Mouse (Mus musculus) NIH3T3 (cell line): ENCODE data around the gene Zbtb26.

Experiments
- DNase-seq: peaks from one replicate; pipeline ENCODE4 v3.0.0-alpha.2; 2012; ENCODE audit warnings: low read depth

The Zbtb26 gene

DNA sequence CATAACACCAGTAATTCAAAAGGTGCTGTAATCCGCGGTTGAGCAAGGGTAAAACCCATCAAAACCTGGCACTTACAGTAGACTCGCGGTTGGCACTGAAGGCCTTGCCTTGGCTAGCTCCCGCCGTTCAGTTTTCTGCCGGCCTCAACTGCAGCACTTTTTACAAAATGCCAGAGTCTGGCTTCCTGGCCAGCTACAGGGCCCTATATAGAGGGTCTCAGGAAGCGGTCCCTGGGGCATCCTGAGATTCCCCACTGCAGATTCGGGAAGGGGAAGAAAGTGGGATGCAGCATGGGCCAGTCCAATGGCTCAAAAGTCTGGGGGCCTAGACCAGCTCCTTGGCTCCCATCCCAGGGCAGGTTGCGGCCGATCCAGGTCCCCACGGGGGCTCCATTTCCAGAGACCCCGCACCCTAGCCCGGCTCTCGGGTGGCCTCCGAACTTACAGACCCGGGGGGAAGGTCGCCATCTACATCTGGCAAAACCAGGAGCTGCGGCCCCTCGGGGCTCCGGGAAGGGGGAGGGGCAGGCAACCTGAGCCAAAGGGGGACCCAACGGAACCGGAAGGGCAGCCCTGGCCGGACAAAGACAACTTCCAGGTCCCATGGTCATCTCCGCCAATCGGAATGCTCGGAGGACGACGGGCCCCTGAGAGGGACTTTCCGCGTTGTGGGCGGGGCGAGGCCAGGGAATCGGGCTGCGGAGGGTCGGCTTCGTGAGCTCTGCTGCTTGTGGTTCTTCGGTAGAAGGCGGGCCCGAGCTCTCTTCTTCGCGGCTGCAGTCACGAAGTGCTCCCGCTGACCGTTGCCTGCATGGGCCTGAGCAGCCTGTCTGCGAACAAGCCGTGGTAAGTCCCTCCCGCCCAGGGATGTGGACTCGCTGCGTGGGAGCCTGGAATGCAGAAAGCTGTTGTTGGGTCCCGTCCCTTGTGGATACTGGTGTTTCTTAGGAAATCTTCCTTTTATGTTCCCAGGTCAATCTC, at the start of gene Zbtb26, which contains the start of the genes Zbtb6 and Rabgap1:
TSS of gene Zbtb26 (minus strand) at position 525 of the 981 bp plus-strand sequence.
TSS of gene Zbtb6 (minus strand) at position 561 of the 981 bp plus-strand sequence.
TSS of gene Rabgap1 (plus strand) at position 669 of the 981 bp plus-strand sequence.
- DNase-seq = peak; percentile 98

GRCm38 (mm10) chr2:37488956-37489355, 46.0 kb upstream of the Zbtb26 start:
- DNase-seq = no peak

DNA sequence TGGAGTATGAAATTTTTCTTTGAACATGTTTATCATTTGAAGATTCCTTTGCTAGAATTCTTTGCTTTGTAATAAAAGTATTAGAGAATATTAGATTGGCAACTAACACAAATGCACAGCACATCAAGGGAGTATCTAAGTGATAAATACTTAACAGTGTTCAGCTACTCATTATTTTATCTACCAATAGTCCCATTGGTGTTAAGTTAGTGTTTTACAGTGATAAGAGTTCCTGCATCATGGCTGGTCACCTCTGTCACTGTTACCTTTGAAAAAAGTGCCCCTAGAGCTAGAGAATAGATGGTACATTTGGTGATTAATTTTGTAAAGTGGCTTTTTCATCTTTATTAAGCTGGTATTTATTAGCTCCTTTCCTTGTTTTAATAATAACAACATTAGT, 43.5 kb upstream of the Zbtb26 start:
- no peak for DNase-seq

DNA sequence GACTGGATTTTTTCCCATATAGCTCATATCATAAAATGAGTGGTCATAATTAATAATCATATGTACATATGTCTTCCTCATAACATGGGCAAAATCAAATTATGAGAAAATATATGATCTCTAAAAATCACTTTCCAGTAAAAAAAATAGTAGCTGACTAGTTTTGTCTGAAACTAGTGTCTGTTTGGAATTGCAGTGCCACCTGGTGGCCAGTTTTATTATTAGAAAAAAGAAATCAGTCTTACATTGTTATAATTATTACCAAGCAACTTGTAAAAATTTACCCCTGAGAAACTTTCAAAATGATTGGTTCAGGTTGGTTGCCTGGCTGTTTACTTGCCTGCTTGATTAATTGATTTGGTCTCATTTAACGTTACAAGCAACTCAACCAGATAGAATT, 42.4 kb upstream of the Zbtb26 start:
- DNase-seq = peak; percentile 86

DNA sequence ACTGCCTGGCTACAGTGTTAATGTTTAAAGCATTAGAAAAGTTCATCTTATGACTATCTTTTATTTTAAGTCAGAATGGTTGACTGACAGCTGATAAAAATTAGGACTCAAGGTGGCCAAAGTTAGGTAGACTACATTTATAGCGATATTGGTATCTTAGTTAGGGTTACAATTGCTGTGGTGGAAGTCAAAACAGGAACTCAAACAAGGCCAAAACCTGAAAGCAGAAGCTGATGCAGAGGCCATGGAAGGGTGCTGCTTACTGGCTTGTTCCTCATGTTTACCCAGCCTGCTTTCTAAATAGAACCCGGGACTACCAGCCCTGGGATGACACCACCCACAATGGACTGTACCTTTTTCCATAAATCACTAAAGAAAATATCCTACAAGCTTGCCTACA, 41.2 kb upstream of the Zbtb26 start:
- no peak for DNase-seq

DNA sequence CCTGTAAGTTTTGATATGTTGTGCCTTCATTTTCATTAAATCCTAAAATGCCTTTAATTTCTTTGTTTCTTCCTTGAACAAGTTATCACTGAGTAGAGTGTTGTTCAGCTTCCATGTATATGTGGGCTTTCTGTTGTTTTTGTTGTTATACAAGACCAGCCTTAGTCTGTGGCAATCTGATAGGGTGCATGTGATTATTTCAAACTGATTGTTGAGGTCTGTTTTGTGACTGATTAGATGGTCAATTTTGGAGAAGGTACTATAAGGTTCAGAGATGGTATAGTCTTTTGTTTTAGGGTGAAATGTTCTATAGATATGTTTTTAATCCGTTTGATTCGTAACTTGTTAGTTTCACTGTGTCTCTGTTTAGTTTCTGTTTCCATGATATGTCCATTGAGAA, 37.1 kb upstream of the Zbtb26 start:
- no peak for DNase-seq

GRCm38 (mm10) chr2:37479559-37479958, 36.6 kb upstream of the Zbtb26 start:
- DNase-seq = no peak

GRCm38 (mm10) chr2:37466266-37466665, 23.3 kb upstream of the Zbtb26 start:
- DNase-seq = no peak

DNA sequence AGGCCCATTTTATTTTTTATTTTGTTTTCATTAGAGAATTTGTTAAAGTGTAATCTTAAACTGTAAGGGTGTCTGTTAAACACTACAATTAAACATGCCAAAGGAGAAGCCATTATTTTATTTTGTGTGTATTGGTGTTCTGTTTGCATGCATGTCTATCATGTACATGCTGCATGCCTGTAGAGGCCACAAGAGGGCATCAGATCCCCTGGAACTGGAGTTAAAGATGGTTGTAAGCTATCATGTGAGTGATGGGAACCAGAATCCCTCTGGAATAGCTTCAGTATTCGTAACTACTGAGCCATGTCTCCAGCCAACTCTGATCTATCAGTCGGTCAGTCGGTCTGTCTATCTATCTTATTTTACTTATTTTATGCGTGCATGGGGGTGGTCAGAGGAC, 17.8 kb upstream of the Zbtb26 start:
- no peak for DNase-seq

- DNase-seq = no peak
Measured at GRCm38 (mm10) chr2:37452376-37452760, 9.4 kb upstream of the Zbtb26 start.

- DNase-seq = peak; percentile 98
Measured at GRCm38 (mm10) chr2:37451667-37452375, 8.9 kb upstream of the Zbtb26 start.

GRCm38 (mm10) chr2:37431609-37432008, 11.3 kb downstream of the Zbtb26 start:
- DNase-seq = peak; percentile 54

DNA sequence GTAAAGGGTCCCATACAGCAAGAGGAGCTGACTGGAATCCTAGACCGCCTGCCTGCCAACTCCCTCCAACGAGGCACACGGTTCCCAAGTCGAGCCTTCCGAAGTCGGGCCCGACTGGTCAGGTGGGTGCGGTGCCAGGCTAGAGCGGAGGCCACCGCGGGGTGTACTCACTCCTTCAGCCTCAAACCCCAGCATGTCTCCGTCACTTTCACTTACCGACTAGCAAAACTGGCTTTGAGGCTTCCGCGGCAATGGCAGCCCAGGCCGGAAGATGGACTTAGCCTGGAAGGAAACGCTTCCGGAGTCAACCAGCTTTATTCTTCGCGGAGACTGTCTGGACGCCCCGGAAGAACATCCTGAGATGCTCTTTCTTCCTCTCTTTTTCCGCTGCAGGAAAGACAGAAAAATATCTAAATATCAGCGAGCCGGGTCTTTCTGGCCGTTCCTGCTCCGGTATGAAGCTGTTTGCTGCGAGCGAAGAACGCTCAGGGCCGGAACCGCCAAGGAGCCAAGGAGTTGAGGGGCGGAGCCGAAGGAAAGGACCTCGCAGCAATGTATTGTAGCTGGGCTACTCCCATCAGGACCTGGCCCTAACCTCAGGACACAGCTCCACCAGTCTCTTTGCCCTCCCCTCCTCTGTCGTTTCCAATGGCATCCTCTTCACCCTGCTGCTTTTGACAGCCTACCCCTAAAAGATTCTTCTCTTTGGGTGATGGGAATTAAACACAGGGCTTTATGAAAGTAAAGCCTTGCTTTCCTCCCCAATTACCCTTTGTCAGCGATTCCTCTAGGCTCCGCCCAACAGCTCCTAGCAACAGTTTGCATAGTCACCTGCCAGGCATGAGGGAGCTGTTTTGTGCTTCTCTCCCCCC, 12.1 kb downstream of the Zbtb26 start:
- DNase-seq = peak; percentile 93

DNA sequence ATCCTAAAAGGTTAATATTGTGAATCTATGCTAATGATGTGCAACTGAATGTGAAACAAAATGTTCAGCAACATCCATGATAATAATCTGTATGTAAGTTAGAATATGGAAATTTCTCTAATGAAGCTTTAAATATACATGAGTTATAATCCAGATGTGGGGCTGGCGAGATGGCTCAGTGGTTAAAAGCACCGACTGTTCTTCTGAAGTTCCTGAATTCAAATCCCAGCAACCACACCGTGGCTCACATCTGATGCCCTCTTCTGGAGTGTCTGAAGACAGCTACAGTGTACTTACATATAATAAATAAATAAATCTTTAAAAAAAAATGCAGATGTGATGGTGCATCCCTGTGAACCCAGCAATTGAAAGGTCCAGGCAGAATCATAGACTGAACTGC, 19.3 kb downstream of the Zbtb26 start:
- DNase-seq = peak; percentile 35

- peak; percentile 98 for DNase-seq
Measured at GRCm38 (mm10) chr2:37422306-37423304, 20.3 kb downstream of the Zbtb26 start, which contains the start of gene Rc3h2. Gene Rc3h2 (minus strand): TSS chr2:37422903.

GRCm38 (mm10) chr2:37421903-37422302, 21.0 kb downstream of the Zbtb26 start:
- no peak for DNase-seq

DNA sequence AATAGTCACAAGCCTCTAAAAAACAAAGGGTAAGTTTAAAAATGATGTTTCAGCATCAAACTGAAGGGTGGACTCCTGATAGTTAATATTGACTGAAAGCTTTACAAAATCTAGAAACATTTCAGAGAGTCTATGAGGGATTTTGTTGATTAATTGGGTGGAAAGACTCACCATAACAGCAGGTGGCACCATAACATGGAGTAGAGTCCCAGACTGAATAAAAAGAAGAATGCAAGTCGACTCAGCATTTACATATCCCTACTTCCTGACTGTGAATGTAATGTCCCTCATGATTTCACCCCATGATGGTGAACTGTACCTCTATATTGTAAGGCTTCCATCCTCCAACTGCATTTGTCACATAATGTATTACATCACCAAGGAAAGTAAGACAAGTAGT, 47.4 kb downstream of the Zbtb26 start:
- DNase-seq = peak; percentile 44

DNA sequence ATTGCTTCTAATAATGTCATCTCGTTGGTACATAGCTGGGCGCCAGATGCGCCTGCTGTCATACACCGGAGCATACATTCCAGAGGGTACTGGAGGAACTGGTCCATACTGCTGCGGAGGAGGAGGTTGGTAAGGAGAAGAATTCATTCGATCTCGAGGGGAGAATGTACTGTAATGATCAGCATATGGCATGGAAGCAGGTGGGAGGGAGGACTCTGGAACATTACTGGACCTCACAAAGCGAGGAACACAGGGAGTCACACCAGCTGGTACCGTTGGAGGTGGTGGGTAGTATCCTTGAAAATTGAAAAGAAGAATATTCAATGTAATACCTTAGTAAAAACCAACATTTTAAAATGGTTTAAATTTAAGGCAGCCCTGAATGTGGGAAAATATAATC, 60.0 kb downstream of the Zbtb26 start:
- no peak for DNase-seq
